Mouse (Mus musculus) intestine, postnatal 0 days (tissue): ENCODE measurements around the gene Tmprss4. TPM values are rescaled to one million over a fixed set of nuclear protein-coding genes. Genes with fewer than 3 reads are reported as not detected.

ENCODE experiments used
- ATAC-seq: fragments of 200-750 bp; cut with Nextera tagmentation; 2 replicates; pipeline ENCODE4 v1.8.0; 2017; ENCODE audit warnings: mild to moderate bottlenecking, moderate TSS enrichment, moderate library complexity
- H3K27ac ChIP-seq: fragments of 300-500 bp; sonication (generic); 2 replicates; pipeline ENCODE4 v1.5.1; 2014; ENCODE audit warnings: mild to moderate bottlenecking, low read depth, low read length, moderate library complexity
- H3K27me3 ChIP-seq: fragments of 300-500 bp; sonication (generic); replicated peaks from 2 replicates; pipeline ENCODE4 v1.6.1; 2014; ENCODE audit warnings: low read length, mixed read lengths; ENCODE audit not compliant: control insufficient read depth, insufficient read depth
- H3K36me3 ChIP-seq: fragments of 300-500 bp; sonication (generic); 2 replicates; pipeline ENCODE4 v1.6.1; 2014; ENCODE audit warnings: mild to moderate bottlenecking, moderate library complexity; ENCODE audit not compliant: control insufficient read depth, insufficient read depth
- H3K4me1 ChIP-seq: fragments of 300-500 bp; sonication (generic); replicated peaks from 2 replicates; pipeline ENCODE4 v1.6.1; 2014; ENCODE audit warnings: antibody characterized with exemption, low read length, mixed read lengths; ENCODE audit not compliant: control insufficient read depth, insufficient read depth
- H3K4me2 ChIP-seq: fragments of 300-500 bp; sonication (generic); replicated peaks from 2 replicates; pipeline ENCODE4 v1.6.1; 2014; ENCODE audit warnings: low read depth, mild to moderate bottlenecking, moderate library complexity
- H3K4me3 ChIP-seq: fragments of 300-500 bp; sonication (generic); 2 replicates; pipeline ENCODE4 v1.5.1; 2014; ENCODE audit warnings: low read depth, low read length
- H3K9ac ChIP-seq: fragments of 300-500 bp; sonication (generic); 2 replicates; pipeline ENCODE4 v1.6.1; 2014; ENCODE audit warnings: mild to moderate bottlenecking, low read depth, low read length
- H3K9me3 ChIP-seq: fragments of 300-500 bp; sonication (generic); 2 replicates; pipeline ENCODE4 v1.6.1; 2016; ENCODE audit warnings: mixed run types; ENCODE audit not compliant: control insufficient read depth
- CTCF ChIP-seq: sonication (generic); IDR thresholded peaks from 2 replicates; pipeline ENCODE4 v1.5.1; 2016; ENCODE audit warnings: low read depth, mild to moderate bottlenecking, control low read depth, antibody characterized with exemption, moderate library complexity
- WGBS: fragments of 180-500 bp; shearing (Covaris S2); extraction: QIAGEN DNeasy Blood & Tissue Kit; methylation state at CpG from one replicate; pipeline ENCODE4 v1.1.7; 2014; 5-methylcytosine and 5-hydroxymethylcytosine counted together
- polyA plus RNA-seq: library from polyadenylated mRNA; unstranded; fragments of >200 nt; fragmentation: Nextera tagmentation; extraction: Ambion mirVana; gene quantifications from 2 replicates; pipeline ENCODE4 v1.2.1, GENCODE M21; 2015

Gene Tmprss4
- polyA plus RNA-seq, 1 experiment from 2014 or later = 70.6 TPM

GRCm38 (mm10) chr9:45219644-45220043 is 15.8 kb upstream of the Tmprss4 start:
- no peak overlapping the region for H3K27ac ChIP-seq
- 77% methylated on average over 3 of the region's 3 CpGs for WGBS
- H3K9me3 ChIP-seq = no peaks in the 10 kb centered on the region
- no peak overlapping the region for H3K4me2 ChIP-seq
- no peak overlapping the region for H3K4me3 ChIP-seq
- H3K4me1 ChIP-seq = no peaks in the 10 kb centered on the region
- no peak for TF ChIP-seq CTCF
- no peaks in the 10 kb centered on the region for H3K36me3 ChIP-seq
- H3K27me3 ChIP-seq = no peaks in the 10 kb centered on the region
- no peak overlapping the region for H3K9ac ChIP-seq
- ATAC-seq = no peak

- 53% methylated on average over 11 of the region's 11 CpGs for WGBS
- TF ChIP-seq CTCF = no peak
- no peaks in the 10 kb centered on the region for H3K4me1 ChIP-seq
- no peaks in the 10 kb centered on the region for H3K36me3 ChIP-seq
- H3K9ac ChIP-seq = no peak overlapping the region
- H3K27me3 ChIP-seq = no peaks in the 10 kb centered on the region
- no peak overlapping the region for H3K4me2 ChIP-seq
- no peaks in the 10 kb centered on the region for H3K9me3 ChIP-seq
- ATAC-seq = no peak
- H3K27ac ChIP-seq = no peak overlapping the region
- no peak overlapping the region for H3K4me3 ChIP-seq
Measured at GRCm38 (mm10) chr9:45215526-45216179, 11.8 kb upstream of the Tmprss4 start.

GRCm38 (mm10) chr9:45212001-45212400 is 8.1 kb upstream of the Tmprss4 start:
- Histone ChIP-seq H3K4me3 (no peak overlapping the region), H3K27ac (no peak overlapping the region), H3K36me3 (no peaks in the 10 kb centered on the region), H3K9me3 (no peaks in the 10 kb centered on the region), H3K9ac (no peak overlapping the region), H3K4me1 (no peaks in the 10 kb centered on the region), H3K27me3 (no peaks in the 10 kb centered on the region), H3K4me2 (no peak overlapping the region)
- no peak for ATAC-seq
- WGBS = 57% methylated on average over 6 of the region's 6 CpGs
- TF ChIP-seq CTCF = no peak

- 68% methylated on average over 7 of the region's 7 CpGs for WGBS
- Histone ChIP-seq H3K9ac (no peak overlapping the region), H3K4me2 (no peak overlapping the region), H3K4me3 (no peak overlapping the region), H3K9me3 (no peaks in the 10 kb centered on the region), H3K27ac (no peak overlapping the region), H3K4me1 (no peaks in the 10 kb centered on the region; the same call in 1 of the 2 replicates), H3K27me3 (no peaks in the 10 kb centered on the region), H3K36me3 (no peaks in the 10 kb centered on the region)
- no peak for TF ChIP-seq CTCF
- ATAC-seq = no peak
Measured at GRCm38 (mm10) chr9:45207015-45207743, 3.3 kb upstream of the Tmprss4 start.

- Histone ChIP-seq H3K27me3 (no peaks in the 10 kb centered on the region), H3K9ac (no peak overlapping the region), H3K36me3 (no peaks in the 10 kb centered on the region), H3K27ac (no peak overlapping the region), H3K4me3 (no peak overlapping the region), H3K4me1 (peaks cover 5% of the 10 kb centered on the region; the same call in 1 of the 2 replicates), H3K4me2 (no peak overlapping the region), H3K9me3 (no peaks in the 10 kb centered on the region)
- TF ChIP-seq CTCF = no peak
- 62% methylated on average over 4 of the region's 4 CpGs for WGBS
- no peak for ATAC-seq
Measured at GRCm38 (mm10) chr9:45206121-45206520, 2.2 kb upstream of the Tmprss4 start.

GRCm38 (mm10) chr9:45205143-45205542 is 1.3 kb upstream of the Tmprss4 start:
- H3K4me3 ChIP-seq = no peak overlapping the region
- H3K36me3 ChIP-seq = peaks cover 6% of the 10 kb centered on the region; the same call in 1 of the 2 replicates
- H3K9ac ChIP-seq = no peak overlapping the region
- peak overlapping the region; percentile 46; the same call in 1 of the 2 replicates for H3K27ac ChIP-seq
- TF ChIP-seq CTCF = no peak
- whole genome bisulfite sequencing = 67% methylated on average over 5 of the region's 5 CpGs
- peaks cover 5% of the 10 kb centered on the region; the same call in 1 of the 2 replicates for H3K4me1 ChIP-seq
- no peak overlapping the region for H3K4me2 ChIP-seq
- no peak for ATAC-seq
- H3K27me3 ChIP-seq = no peaks in the 10 kb centered on the region
- no peaks in the 10 kb centered on the region for H3K9me3 ChIP-seq
